Mouse (Mus musculus) cerebellum, adult 2 months (tissue): ENCODE results near the gene Abca7.
A peak's percentile ranks its signal among the peaks of the same experiment; 100 is the strongest.

ENCODE experiments used
- CTCF ChIP-seq: fragments of 200-500 bp; IDR thresholded peaks from 2 replicates; pipeline ENCODE4 v1.5.1; 2011; ENCODE audit warnings: low read depth, mild to moderate bottlenecking, control low read depth, low read length, moderate library complexity, borderline replicate concordance; ENCODE audit not compliant: insufficient read depth
- POLR2A ChIP-seq: fragments of 200-500 bp; IDR thresholded peaks from 2 replicates; pipeline ENCODE4 v1.6.1; 2011; ENCODE audit warnings: low read length, control low read depth, borderline replicate concordance; ENCODE audit not compliant: insufficient read depth

DNA sequence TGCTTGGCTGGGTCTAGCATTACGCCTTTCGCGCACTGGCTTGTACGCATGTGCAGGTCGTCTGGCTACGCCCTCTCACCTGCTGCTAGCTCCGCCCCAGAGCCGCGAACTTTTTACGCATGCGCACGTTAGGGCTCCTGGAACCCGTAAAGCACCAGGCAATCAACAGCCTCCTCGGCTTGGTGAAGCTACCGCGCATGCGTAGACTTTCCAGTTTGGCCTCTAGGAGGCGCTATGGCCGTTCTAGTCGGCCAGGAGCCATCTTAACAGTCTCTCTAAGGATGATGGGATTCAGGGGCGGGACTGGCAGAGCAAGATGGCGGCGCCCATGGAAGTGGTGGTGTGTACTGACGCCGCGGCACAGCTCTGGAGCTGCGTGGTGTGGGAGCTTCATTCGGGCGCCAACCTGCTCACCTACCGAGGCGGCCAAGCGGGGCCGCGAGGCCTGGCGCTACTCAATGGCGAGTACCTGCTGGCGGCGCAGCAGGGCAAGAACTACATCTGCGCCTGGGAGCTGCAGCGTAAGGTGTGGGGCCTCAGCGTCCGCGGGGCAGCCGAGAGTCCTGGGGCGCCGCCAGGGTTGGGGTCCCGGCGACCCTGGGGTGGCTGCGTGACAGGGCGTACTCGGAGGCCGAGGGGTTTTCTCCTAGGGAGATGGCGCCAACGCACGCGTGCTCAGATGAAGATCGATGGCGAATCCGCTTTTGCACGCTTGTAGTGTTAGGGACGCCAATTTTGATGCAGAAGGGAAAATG is 36.3 kb upstream of the Abca7 start, which contains the start of gene Wdr18:
- TF ChIP-seq POLR2A (peak; percentile 33; the same call in 1 of the 2 replicates), CTCF (peak; percentile 86)
